Mouse (Mus musculus) CH12.LX (cell line): ENCODE measurements around the gene Etfbkmt. TPM values are rescaled to one million over a fixed set of nuclear protein-coding genes. Genes with fewer than 3 reads are reported as not detected.

ENCODE experiments used
- DNase-seq: peaks from one replicate; pipeline ENCODE4 v3.0.0-alpha.2; 2013; ENCODE audit errors: extremely low read depth
- H3K27ac ChIP-seq: 2 replicates; pipeline ENCODE4 v1.5.1; 2012; ENCODE audit warnings: low read depth, mild to moderate bottlenecking, control low read depth, moderate library complexity; ENCODE audit not compliant: insufficient read depth
- H3K27me3 ChIP-seq: replicated peaks from 2 replicates; pipeline ENCODE3; 2012; ENCODE audit warnings: inconsistent platforms
- H3K36me3 ChIP-seq, 2 experiments: replicated peaks in 1 of 2; 2 replicates each; pipeline versions ENCODE3 to v1.6.1; 2012; ENCODE audit warnings: inconsistent platforms in 1 of 2, low read length in 1 of 2, mild to moderate bottlenecking in 1 of 2, mixed read lengths in 1 of 2, moderate library complexity in 1 of 2; ENCODE audit not compliant: control insufficient read depth in 1 of 2, insufficient read depth in 1 of 2
- H3K4me1 ChIP-seq, 2 experiments: 2 replicates each; pipeline ENCODE4 v1.6.1; 2012; ENCODE audit warnings: inconsistent platforms in 1 of 2, moderate library complexity in 1 of 2; ENCODE audit not compliant: insufficient read depth in 2 of 2, control insufficient read depth in 1 of 2
- H3K4me2 ChIP-seq: 2 replicates; pipeline ENCODE4 v1.6.1; 2012; ENCODE audit warnings: low read depth, mild to moderate bottlenecking, control low read depth; ENCODE audit not compliant: poor library complexity, insufficient read depth, severe bottlenecking
- H3K4me3 ChIP-seq, 3 experiments: fragments of 150-350 bp in 1 of 3; sonication (generic) in 1 of 3; replicated peaks in 1 of 3; 2 replicates each; pipeline versions ENCODE3 to v1.5.1; 2011 to 2012; ENCODE audit warnings: low read depth in 2 of 3, low read length in 2 of 3, mild to moderate bottlenecking in 2 of 3, moderate library complexity in 2 of 3, control low read depth in 1 of 3, improper control_type of control experiment in 1 of 3, inconsistent platforms in 1 of 3, mixed read lengths in 1 of 3; ENCODE audit not compliant: poor library complexity in 1 of 3
- H3K79me2 ChIP-seq: replicated peaks from 2 replicates; pipeline ENCODE4 v1.6.1; 2012; ENCODE audit warnings: mild to moderate bottlenecking, moderate library complexity; ENCODE audit not compliant: control insufficient read depth, poor library complexity, insufficient read depth, severe bottlenecking; ENCODE audit errors: extremely low read depth
- H3K9ac ChIP-seq: 2 replicates; pipeline ENCODE4 v1.6.1; 2012; ENCODE audit warnings: low read depth, mild to moderate bottlenecking, control low read depth, moderate library complexity; ENCODE audit not compliant: insufficient read depth
- H3K9me3 ChIP-seq: replicated peaks from 2 replicates; pipeline ENCODE3; 2012; ENCODE audit warnings: low read length, inconsistent platforms, mixed read lengths
- CHD1 ChIP-seq: IDR thresholded peaks from 2 replicates; pipeline ENCODE4 v1.6.1; 2012; ENCODE audit warnings: low read depth, low read length, improper control_type of control experiment, inconsistent platforms
- CTCF ChIP-seq, 2 experiments: IDR thresholded peaks in 1 of 2; conservative IDR thresholded peaks in 1 of 2; 2 replicates each; pipeline ENCODE4 v1.5.1; 2011 to 2012; ENCODE audit warnings: low read depth in 2 of 2, low read length in 2 of 2, improper control_type of control experiment in 1 of 2, inconsistent platforms in 1 of 2, mild to moderate bottlenecking in 1 of 2, moderate library complexity in 1 of 2
- ELF1 ChIP-seq: IDR thresholded peaks from 2 replicates; pipeline ENCODE4 v1.6.1; 2014; ENCODE audit warnings: low read depth, mild to moderate bottlenecking, inconsistent platforms, low read length, improper control_type of control experiment
- EP300 ChIP-seq: IDR thresholded peaks from 2 replicates; pipeline ENCODE4 v1.6.1; 2011; ENCODE audit warnings: low read length, improper control_type of control experiment
- ETS1 ChIP-seq: conservative IDR thresholded peaks from 2 replicates; pipeline ENCODE4 v1.6.1; 2012; ENCODE audit warnings: low read depth, mild to moderate bottlenecking, inconsistent platforms, low read length, improper control_type of control experiment, moderate library complexity
- JUN ChIP-seq: IDR thresholded peaks from 2 replicates; pipeline ENCODE4 v1.6.1; 2011; ENCODE audit warnings: low read depth, mild to moderate bottlenecking, low read length, improper control_type of control experiment, moderate library complexity; ENCODE audit not compliant: insufficient read depth
- MAX ChIP-seq: IDR thresholded peaks from 2 replicates; pipeline ENCODE4 v1.6.1; 2011; ENCODE audit warnings: low read length, improper control_type of control experiment
- MEF2A ChIP-seq: IDR thresholded peaks from 2 replicates; pipeline ENCODE4 v1.6.1; 2014; ENCODE audit warnings: low read depth, mild to moderate bottlenecking, inconsistent platforms, low read length, improper control_type of control experiment, borderline replicate concordance
- MYC ChIP-seq: IDR thresholded peaks from 2 replicates; pipeline ENCODE4 v1.6.1; 2011; ENCODE audit warnings: low read depth, mild to moderate bottlenecking, improper control_type of control experiment, low read length
- NELFE ChIP-seq: IDR thresholded peaks from 2 replicates; pipeline ENCODE4 v1.6.1; 2011; ENCODE audit warnings: low read depth, low read length, improper control_type of control experiment
- PAX5 ChIP-seq: IDR thresholded peaks from 2 replicates; pipeline ENCODE4 v1.6.1; 2012; ENCODE audit warnings: low read length, inconsistent platforms, mixed read lengths
- RAD21 ChIP-seq: IDR thresholded peaks from 2 replicates; pipeline ENCODE4 v1.6.1; 2011; ENCODE audit warnings: low read depth, mild to moderate bottlenecking, low read length, improper control_type of control experiment, moderate library complexity
- RCOR1 ChIP-seq: conservative IDR thresholded peaks from 2 replicates; pipeline ENCODE4 v1.6.1; 2012; ENCODE audit warnings: low read depth, mild to moderate bottlenecking, inconsistent platforms, low read length, improper control_type of control experiment
- USF2 ChIP-seq: conservative IDR thresholded peaks from 2 replicates; pipeline ENCODE4 v1.6.1; 2011; ENCODE audit warnings: low read depth, low read length, improper control_type of control experiment
- ZC3H11A ChIP-seq: IDR thresholded peaks from 2 replicates; pipeline ENCODE4 v1.6.1; 2012; ENCODE audit warnings: low read depth, mild to moderate bottlenecking, inconsistent platforms, low read length, improper control_type of control experiment
- ZKSCAN1 ChIP-seq: IDR thresholded peaks from 2 replicates; pipeline ENCODE4 v1.6.1; 2012; ENCODE audit warnings: low read depth, inconsistent platforms, low read length, improper control_type of control experiment, borderline replicate concordance
- dilution Hi-C: fragments of 300-500 bp; cut with MboI; formaldehyde crosslinking; loops from 2 replicates; pipeline ENCODE4 v1.14.3; 2020; ENCODE audit warnings: low sequenced_read_pairs; ENCODE audit not compliant: extremely low pct_unique_long_range_greater_than_20kb, extremely low pct_ligation_motif_present
- in situ Hi-C: fragments of 300-500 bp; cut with MboI; formaldehyde crosslinking; loops from 3 replicates; pipeline ENCODE4 v1.14.3; 2019; ENCODE audit warnings: low sequenced_read_pairs, low pct_ligation_motif_present, low pct_unique_long_range_greater_than_20kb, mixed read lengths
- polyA plus RNA-seq: library from polyadenylated mRNA; unstranded; fragments of >175 nt; gene quantifications from 2 replicates; pipeline ENCODE4 v1.2.1, GENCODE M21; 2012; ENCODE audit warnings: low read depth; ENCODE audit not compliant: insufficient read length
- total RNA-seq, 2 experiments: library from RNA; depleted of rRNA; stranded (reverse); fragments of 300-350 nt in 1 of 2; fragments of >200 nt in 1 of 2; gene quantifications; 2 replicates each; pipeline ENCODE4 v1.2.3; 2012 to 2014

The Etfbkmt gene
- total and polyA plus RNA-seq, 3 experiments = 7.8 to 17.3 (median 9.3) TPM

DNA sequence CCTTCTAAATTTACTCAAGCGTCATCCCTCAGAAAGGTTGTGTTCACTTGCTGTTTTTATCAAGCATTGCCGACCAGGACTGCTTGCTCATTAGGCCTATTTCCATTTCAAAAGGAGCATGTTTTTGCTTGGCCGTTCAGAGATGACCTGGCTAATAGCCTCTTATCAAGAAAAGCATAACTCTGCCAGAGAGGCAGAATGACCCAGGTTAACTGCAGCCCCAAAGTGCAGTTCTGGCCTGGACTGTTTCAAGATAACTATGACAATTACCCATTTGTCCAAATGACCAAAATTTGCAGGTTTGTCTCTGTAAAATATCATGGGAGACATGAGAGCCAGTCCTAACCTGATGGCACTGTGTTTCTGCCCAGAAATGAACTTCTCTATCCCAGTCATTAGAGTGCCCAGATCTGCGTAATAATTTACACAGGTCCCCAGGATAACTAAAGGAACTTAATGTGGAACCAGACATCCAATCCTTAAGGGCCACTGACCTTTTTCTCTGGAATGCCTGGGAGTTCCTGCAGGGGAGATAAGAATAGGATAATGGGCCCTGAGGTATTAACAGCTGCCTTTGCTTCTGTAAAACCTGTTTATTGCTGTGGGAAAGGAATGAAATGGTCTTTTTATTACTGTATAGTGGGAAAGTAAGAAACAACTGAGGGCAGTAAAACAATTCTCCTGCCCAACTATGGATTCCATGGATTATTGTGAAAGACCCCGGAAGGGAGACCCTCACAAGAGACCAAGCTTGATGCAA lies 5.1 kb upstream of the Etfbkmt start:
- H3K9me3 ChIP-seq = peaks cover 2% of the 10 kb centered on the region
- in situ Hi-C loops (loop anchor here (5.0 kb wide), 1 partner anchor 243 kb away; no protein-coding TSS in a partner anchor), dilution Hi-C loops (no loop called here)
- H3K4me1 ChIP-seq = peaks cover 2 to 18% of the 10 kb centered on the region in 2 experiments; a peak in 2 of 4 replicates
- no peak overlapping the region for H3K27ac ChIP-seq
- H3K79me2 ChIP-seq = no peaks in the 10 kb centered on the region
- no peak overlapping the region for H3K4me2 ChIP-seq
- no peak for DNase-seq
- no peak overlapping the region for H3K4me3 ChIP-seq
- TF ChIP-seq RCOR1 (no peak), CTCF (conservative IDR thresholded peaks at IDR 0.05 in 1 of 2, IDR thresholded peaks at IDR 0.05 in 1 of 2; ENCODE audit: low read depth in 2 of 2, low read length in 2 of 2) (no peak), MEF2A (no peak), ZC3H11A (no peak), USF2 (no peak), ETS1 (no peak), MYC (no peak), MAX (no peak), RAD21 (no peak), ELF1 (no peak), CHD1 (no peak), PAX5 (no peak), JUN (no peak), NELFE (no peak), ZKSCAN1 (no peak)
- TF ChIP-seq, all 38 proteins: peak for 0
- Histone ChIP-seq H3K9ac (no peak overlapping the region), H3K27me3 (no peaks in the 10 kb centered on the region), H3K36me3 (no peaks in the 10 kb centered on the region)

DNA sequence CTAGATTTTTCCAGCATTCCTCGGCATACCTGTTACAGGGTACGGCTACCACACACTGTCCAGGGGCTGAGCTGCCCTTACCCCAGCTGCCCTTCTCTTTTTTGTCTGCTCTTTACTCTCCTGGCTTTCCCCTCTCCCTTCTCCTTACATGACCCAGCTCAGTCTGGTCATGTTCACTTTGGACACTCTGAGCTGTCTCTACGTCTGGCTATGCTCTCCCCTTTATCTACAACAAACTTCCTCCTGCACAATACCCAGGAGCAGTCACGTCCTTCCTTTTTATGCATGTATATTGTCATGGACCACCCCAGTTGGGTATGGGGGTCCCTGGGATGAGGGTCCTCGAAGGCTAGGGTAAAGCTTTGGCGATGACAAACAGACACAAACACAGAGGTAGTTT lies 4.0 kb upstream of the Etfbkmt start:
- in situ Hi-C loops = no loop called here

More for the DNA sequence above, 4.0 kb upstream of the Etfbkmt start:
- dilution Hi-C loops = no loop called here
- Histone ChIP-seq H3K27ac (no peak overlapping the region), H3K9me3 (peaks cover 2% of the 10 kb centered on the region), H3K4me3 (no peak overlapping the region), H3K4me1 (peaks cover 4 to 21% of the 10 kb centered on the region in 2 experiments; a peak in 3 of 4 replicates), H3K27me3 (no peaks in the 10 kb centered on the region), H3K4me2 (no peak overlapping the region), H3K9ac (no peak overlapping the region), H3K79me2 (no peaks in the 10 kb centered on the region), H3K36me3 (no peaks in the 10 kb centered on the region)
- TF ChIP-seq RAD21 = no peak
- no peak for TF ChIP-seq JUN
- no peak for TF ChIP-seq USF2
- TF ChIP-seq EP300 = no peak
- TF ChIP-seq ZKSCAN1 = no peak
- no peak for TF ChIP-seq NELFE
- DNase-seq = no peak
